Mouse (Mus musculus) R1 (cell line): Measurements from ENCODE around the gene Arhgap21.

ENCODE experiments used
- DNase-seq: peaks from one replicate; pipeline ENCODE4 v3.0.0-alpha.2; 2018; ENCODE audit warnings: low read depth, low spot score

Gene Arhgap21

DNA sequence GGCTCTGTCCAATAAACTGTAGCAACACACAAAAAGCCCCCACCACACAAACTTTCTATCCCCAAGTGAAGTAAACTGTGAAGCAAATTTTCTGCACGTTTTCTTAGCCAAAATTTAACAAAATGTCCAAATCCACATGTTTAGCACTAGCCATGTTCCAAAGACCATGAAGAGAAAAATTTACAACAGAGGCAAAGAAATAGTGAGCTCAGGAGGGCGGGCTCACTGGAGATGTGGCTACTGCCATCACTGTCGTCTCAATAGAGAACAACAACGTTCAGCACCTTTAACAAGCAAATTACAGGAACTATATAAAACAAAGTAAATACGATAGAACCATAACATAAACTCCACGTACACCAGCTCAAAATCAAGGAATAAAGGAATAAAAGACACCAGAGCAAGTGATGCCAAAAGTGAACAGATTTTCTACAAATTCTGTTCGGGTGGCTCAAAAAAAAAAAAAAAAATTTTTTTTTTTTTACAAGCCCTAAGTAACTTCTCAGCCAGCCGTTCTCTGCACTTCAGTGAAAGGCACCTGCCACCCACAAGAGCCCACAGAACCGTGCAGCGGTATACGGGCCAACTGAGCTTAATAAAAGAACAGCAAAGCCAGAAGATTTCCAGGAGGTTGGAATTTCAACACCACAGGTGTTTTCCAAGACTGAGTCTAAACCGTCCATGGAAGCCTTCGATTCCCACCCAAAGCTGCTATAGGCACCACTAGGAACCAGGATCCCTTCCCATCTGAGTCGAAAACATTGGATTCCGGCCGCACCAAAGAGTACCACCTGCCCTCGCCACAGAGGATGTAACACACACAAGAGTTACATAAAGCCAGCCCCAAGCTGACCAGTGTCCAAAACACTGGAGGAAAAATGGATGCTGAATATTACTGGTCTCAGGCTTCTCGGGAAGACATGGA lies 2.2 kb downstream of the Arhgap21 start:
- no peak for DNase-seq

GRCm38 (mm10) chr2:20965361-20965760 lies 3.3 kb downstream of the Arhgap21 start:
- no peak for DNase-seq

DNA sequence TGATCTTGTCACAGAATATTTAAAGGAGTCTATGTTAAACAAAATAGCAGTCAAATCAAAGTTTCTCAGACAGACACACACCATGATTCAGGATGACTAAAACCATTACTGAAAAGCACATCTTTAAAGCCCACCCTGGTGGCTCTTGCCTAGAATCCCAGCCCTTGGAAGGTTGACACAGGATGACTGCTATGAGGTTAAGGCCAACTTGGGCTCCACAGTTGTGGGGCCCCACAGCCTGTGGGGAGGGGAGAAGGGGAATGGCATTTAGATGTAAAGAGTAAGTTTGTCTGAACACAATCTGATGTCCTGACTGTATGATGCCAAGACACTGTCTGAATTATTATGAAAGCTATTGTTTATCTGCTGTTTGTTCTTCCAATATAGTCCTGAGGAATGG lies 4.2 kb downstream of the Arhgap21 start:
- DNase-seq, result no peak

DNA sequence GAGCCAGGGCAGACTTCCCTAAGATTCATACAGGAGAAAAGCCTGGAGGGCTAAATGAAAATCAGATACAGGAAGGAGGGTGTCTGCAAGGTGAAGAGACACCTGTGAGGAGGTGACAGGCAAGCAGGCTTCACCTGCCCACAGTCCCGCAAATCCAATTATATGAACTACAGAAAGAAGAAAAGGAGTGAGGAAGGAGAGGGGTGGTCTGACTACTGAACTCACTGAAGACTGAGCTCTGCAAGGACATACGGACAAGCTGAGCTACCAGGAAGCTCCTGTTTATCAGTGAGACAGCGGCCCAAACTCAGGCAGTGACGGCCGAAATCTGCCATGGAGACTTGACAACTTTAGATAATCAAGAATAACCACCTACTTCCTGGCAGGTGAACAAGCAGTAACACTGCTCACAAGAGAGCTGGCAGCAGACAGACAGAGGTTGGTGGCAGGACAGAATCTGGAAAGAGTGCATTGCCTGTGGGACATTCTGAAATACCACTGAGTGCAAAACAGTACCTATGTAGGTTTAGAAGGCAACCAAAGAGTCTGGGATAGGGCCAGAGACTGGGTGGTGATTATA lies 5.4 kb downstream of the Arhgap21 start:
- DNase-seq, result no peak

DNA sequence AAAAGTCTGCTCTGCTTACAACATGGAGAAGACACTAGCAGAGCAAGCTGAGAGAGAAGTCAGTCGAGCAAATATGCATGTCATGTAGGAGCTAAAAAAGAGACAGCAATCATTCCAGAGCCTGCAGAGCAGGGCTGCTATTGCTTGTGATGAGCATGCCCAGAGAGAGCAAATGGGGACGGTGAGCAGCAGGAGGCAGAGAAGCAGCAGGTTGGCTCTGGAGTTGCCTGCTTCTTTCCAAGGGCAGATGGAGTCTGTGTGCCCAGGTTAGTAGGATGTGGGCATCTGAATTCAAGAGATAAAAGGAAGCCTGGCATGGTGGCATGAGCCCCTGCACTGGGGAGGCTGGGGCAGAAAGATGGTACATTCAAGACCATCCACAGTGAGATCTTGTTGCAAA lies 6.4 kb downstream of the Arhgap21 start:
- DNase-seq, result peak; percentile 38

DNA sequence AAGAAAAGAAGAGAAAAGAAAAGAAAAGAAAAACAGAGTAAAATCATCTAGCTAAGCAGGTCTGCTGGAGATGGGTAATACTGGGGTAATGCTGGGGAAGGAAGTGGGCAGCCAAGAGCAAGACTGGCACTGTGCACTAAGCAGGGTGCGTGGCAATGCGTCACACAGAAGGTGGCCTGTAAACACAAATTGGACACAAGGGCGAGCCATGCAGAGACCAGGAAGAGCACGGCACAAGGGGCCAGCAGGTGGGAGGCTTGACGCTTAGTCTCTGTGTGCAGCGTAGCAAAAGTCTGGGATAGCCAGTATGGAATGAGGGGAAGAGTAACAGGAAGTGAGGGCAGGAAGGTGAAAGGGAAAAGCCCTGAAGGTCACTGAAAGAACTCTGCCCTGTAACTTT lies 6.9 kb downstream of the Arhgap21 start:
- DNase-seq, result peak; percentile 58

GRCm38 (mm10) chr2:20961295-20961694 lies 7.4 kb downstream of the Arhgap21 start:
- peak; percentile 56 for DNase-seq

- no peak for DNase-seq
Measured at GRCm38 (mm10) chr2:20960668-20961035, 8.0 kb downstream of the Arhgap21 start.

DNA sequence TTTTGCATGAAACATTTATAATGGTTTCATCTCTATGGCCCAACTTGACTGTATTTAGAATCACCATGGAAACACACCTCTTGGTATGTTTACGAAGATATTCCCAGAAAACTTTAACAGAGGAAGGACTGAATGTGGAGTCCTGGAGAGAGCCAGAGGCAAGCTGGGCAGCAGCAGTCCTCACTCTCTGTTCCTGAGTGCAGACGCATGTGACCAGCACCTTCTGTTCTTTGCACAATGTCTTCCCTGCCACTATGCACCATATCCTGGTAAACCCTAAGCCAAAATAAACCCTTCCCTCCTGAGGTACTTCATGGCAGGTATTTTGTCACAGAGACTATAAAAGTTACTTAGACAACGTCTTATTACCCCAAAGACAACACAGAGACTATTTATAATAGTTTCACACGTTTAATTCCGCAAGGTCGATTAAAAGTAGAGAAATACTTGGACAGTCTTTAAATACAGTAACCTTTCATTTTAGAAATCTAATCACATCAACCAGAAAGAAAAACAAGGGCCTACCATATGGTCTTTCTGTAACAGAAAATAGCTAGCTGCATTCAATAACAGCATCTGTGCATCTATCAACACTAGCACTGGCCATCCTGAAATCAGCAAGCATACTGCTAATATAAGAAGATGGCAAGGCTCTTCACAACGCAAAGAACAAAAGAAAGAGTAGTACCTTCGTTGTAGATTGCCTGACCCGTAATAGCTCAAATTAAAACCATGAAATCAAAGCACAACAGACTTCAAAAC lies 8.6 kb downstream of the Arhgap21 start:
- DNase-seq, result no peak

GRCm38 (mm10) chr2:20959045-20959444 lies 9.6 kb downstream of the Arhgap21 start:
- no peak for DNase-seq

DNA sequence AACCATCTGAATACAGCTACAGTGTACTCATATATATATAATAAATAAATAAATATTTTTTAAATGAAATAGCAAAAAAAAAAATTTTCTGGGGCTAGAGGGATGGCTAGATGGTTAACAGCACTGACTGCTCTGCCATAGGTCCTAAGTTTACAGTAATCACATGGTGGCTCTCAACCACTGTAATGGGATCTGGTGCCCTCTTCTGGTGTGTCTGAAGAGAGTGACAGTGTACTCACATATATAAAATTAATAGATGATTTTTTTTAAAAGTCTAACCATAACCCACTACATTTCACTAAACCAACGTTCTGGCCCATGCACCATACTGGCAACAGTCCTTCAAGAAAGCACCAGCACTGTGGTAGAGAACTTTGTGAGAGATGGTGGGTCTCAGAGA lies 10.7 kb downstream of the Arhgap21 start:
- DNase-seq, result no peak

- no peak for DNase-seq
Measured at GRCm38 (mm10) chr2:20956716-20957115, 12.0 kb downstream of the Arhgap21 start.

DNA sequence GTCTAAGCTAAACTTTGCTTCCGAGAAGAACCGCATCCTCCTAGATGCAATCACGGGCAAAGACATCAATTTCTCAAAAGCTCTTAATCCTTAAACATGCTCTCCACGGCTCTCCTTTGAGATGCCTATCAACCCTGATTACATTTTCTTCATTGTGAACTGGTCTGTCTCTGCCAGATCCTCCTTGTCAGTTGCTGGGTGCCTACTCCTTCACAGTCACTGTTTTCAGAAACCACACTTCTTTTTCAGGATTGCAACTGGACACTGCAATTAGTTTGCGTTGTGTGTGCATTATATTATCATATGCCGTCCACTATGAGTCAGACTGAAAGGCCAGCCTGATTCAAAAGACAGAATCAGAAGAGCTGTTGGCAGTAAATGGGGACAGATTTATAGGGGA lies 12.7 kb downstream of the Arhgap21 start:
- no peak for DNase-seq

- no peak for DNase-seq
Measured at GRCm38 (mm10) chr2:20955376-20955775, 13.3 kb downstream of the Arhgap21 start.

- no peak for DNase-seq
Measured at GRCm38 (mm10) chr2:20952716-20953115, 16.0 kb downstream of the Arhgap21 start.

DNA sequence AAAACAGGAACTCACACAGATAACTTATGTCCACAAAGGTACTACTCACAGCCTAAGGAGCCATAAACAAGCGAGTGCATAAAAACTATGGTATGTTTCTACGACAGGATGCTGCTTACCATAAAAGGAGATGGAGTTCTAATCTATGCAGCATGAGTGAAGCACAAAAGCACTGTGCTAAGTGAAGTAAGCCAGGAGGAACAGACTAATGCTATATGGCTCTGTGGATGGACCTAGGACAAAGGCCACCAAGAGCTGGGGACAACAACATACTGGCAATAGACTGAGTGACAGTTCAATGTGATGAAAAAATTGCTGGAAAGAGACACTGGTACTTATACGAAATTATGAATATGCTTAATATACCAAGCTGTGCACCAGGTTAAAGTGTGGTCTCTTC lies 19.5 kb downstream of the Arhgap21 start:
- DNase-seq, result no peak

DNA sequence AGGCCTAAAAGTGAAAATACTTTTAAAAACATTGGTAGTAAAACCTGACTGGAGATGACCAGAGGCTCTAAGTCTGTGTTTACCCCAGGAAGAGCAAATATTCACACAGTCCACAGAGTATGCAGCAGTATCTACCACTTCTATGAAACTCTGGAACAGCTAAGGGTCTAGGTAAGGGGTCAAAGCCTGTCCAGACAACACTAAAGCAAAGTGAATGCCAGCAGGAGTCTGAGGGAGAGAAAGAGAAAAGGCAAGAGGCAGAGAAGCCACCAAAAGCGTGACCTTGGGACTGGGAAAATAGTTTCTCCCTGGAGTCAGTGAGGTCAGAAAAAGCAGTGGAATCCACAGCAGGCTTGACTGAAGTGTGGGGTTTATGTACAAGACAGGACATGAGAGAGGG lies 21.6 kb downstream of the Arhgap21 start:
- peak; percentile 34 for DNase-seq

- DNase-seq, result no peak
Measured at GRCm38 (mm10) chr2:20945596-20945995, 23.1 kb downstream of the Arhgap21 start.

GRCm38 (mm10) chr2:20943730-20944454 lies 24.8 kb downstream of the Arhgap21 start:
- peak; percentile 88 for DNase-seq

- peak; percentile 67 for DNase-seq
Measured at GRCm38 (mm10) chr2:20943222-20943621, 25.5 kb downstream of the Arhgap21 start.

DNA sequence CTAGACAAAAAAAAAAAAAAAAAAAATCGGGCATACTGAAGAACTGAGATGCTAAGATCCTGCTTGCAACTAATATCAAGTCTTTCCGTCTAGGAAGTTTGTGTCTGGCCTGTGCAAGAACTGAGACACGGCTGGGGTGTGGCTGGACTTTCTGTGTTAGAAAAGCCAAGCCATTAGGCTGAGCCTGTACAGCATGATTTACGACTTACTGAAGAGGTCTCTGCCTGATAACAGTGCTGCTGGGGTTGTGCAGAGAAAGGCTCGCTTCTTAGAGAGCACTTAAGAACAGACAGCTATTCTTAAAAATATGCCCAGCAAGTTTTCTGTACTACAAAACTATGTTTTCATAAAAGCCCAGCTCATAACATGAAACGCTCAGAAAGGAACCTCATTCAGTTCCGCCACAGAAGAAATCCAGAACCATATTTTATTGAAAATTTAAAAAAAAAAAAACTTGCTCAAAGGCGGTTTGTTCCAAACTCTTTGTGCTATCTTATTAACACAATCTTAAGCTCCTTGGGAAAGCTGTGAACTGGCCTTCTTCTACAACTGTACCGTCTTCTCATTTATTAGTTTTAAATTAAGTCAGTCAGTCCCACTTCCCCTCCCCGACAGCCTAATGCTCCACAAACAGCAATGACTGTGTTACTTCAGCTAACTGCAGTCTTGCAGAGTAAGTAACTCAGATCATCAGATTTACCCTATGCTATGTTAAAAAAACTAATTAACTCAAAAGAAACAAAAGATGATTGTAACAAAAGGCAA lies 26.1 kb downstream of the Arhgap21 start:
- DNase-seq, result peak; percentile 28
